Mouse (Mus musculus): ENCODE results near the gene Neurl1a. TPM values are rescaled to one million over a fixed set of nuclear protein-coding genes. Genes with fewer than 3 reads are reported as not detected.
"Not testable (repeated sequence)": the region's sequence is repeated elsewhere in the genome, so short reads cannot be mapped to it uniquely, and the experiment has no call there.

The Neurl1a gene
- polyA plus RNA-seq, 1 experiment from 2014 or later, result 15.3 TPM

- not testable (repeated sequence) for H3K4me2 ChIP-seq (ENCODE audit: low read length); H3K9ac ChIP-seq (ENCODE audit: low read depth, low read length); H3K36me3 ChIP-seq (ENCODE audit: control insufficient read depth, insufficient read depth, low read length); H3K4me3 ChIP-seq (ENCODE audit: low read depth, low read length); H3K9me3 ChIP-seq (replicated peaks; ENCODE audit: control insufficient read depth, low read length, poor library complexity, severe bottlenecking); H3K27me3 ChIP-seq (ENCODE audit: control insufficient read depth, insufficient read depth, low read depth, low read length); ATAC-seq; H3K27ac ChIP-seq (ENCODE audit: low read length); H3K4me1 ChIP-seq (ENCODE audit: control insufficient read depth, insufficient read depth, low read length)
- 45% methylated on average over 7 of the region's 7 CpGs for WGBS
Observed at GRCm38 (mm10) chr19:47139611-47140010, 39.0 kb upstream of the Neurl1a start.

GRCm38 (mm10) chr19:47142438-47142837, 36.2 kb upstream of the Neurl1a start:
- Histone ChIP-seq H3K4me1 (ENCODE audit: control insufficient read depth, insufficient read depth, low read length) (peaks cover 6% of the 10 kb centered on the region; the same call in 1 of the 2 replicates), H3K9ac (ENCODE audit: low read depth, low read length) (no peak overlapping the region), H3K4me3 (ENCODE audit: low read depth, low read length) (no peak overlapping the region), H3K27ac (ENCODE audit: low read length) (no peak overlapping the region), H3K27me3 (ENCODE audit: control insufficient read depth, insufficient read depth, low read depth, low read length) (no peaks in the 10 kb centered on the region; the same call in 1 of the 2 replicates), H3K9me3 (replicated peaks; ENCODE audit: control insufficient read depth, low read length, poor library complexity, severe bottlenecking) (no peaks in the 10 kb centered on the region), H3K36me3 (ENCODE audit: control insufficient read depth, insufficient read depth, low read length) (no peaks in the 10 kb centered on the region), H3K4me2 (ENCODE audit: low read length) (no peak overlapping the region)
- no peak for ATAC-seq
- WGBS, result 77% methylated on average over 6 of the region's 6 CpGs

- WGBS, result 92% methylated on average over 6 of the region's 6 CpGs
- no peak within 1 kb of the TSS for H3K4me3 ChIP-seq (ENCODE audit: low read depth, low read length)
Observed at GRCm38 (mm10) chr19:47144154-47144553, 34.5 kb upstream of the Neurl1a start, which contains the start of gene Calhm1. TSS of gene Calhm1 (minus strand) at chr19:47144254.

GRCm38 (mm10) chr19:47148267-47148847, 30.3 kb upstream of the Neurl1a start:
- WGBS, result 81% methylated on average over 5 of the region's 5 CpGs
- no peak overlapping the region for H3K27ac ChIP-seq (ENCODE audit: low read length)
- H3K27me3 ChIP-seq (ENCODE audit: control insufficient read depth, insufficient read depth, low read depth, low read length), result no peaks in the 10 kb centered on the region
- no peaks in the 10 kb centered on the region for H3K4me1 ChIP-seq (ENCODE audit: control insufficient read depth, insufficient read depth, low read length)
- no peak for ATAC-seq
- no peak overlapping the region for H3K9ac ChIP-seq (ENCODE audit: low read depth, low read length)
- no peak overlapping the region for H3K4me3 ChIP-seq (ENCODE audit: low read depth, low read length)
- no peak overlapping the region for H3K4me2 ChIP-seq (ENCODE audit: low read length)
- H3K36me3 ChIP-seq (ENCODE audit: control insufficient read depth, insufficient read depth, low read length), result no peaks in the 10 kb centered on the region
- no peaks in the 10 kb centered on the region for H3K9me3 ChIP-seq (replicated peaks; ENCODE audit: control insufficient read depth, low read length, poor library complexity, severe bottlenecking)

More at GRCm38 (mm10) chr19:47144154-47144553, 34.5 kb upstream of the Neurl1a start, which contains the start of gene Calhm1:
- Histone ChIP-seq H3K4me2 (ENCODE audit: low read length) (no peak within 1 kb of the TSS), H3K4me1 (ENCODE audit: control insufficient read depth, insufficient read depth, low read length) (no peaks in the 10 kb centered on the region), H3K27me3 (ENCODE audit: control insufficient read depth, insufficient read depth, low read depth, low read length) (no peaks in the 10 kb centered on the region; the same call in 1 of the 2 replicates), H3K27ac (ENCODE audit: low read length) (no peak within 1 kb of the TSS), H3K36me3 (ENCODE audit: control insufficient read depth, insufficient read depth, low read length) (no peaks in the 10 kb centered on the region), H3K9me3 (replicated peaks; ENCODE audit: control insufficient read depth, low read length, poor library complexity, severe bottlenecking) (no peaks in the 10 kb centered on the region), H3K9ac (ENCODE audit: low read depth, low read length) (no peak within 1 kb of the TSS)
- no peak for ATAC-seq

GRCm38 (mm10) chr19:47149854-47150253, 28.8 kb upstream of the Neurl1a start:
- Histone ChIP-seq H3K27me3 (ENCODE audit: control insufficient read depth, insufficient read depth, low read depth, low read length) (no peaks in the 10 kb centered on the region), H3K4me1 (ENCODE audit: control insufficient read depth, insufficient read depth, low read length) (no peaks in the 10 kb centered on the region)
- WGBS, result 82% methylated on average over 3 of the region's 4 CpGs

GRCm38 (mm10) chr19:47151332-47152061, 27.1 kb upstream of the Neurl1a start:
- 26% methylated on average over 32 of the region's 32 CpGs for WGBS
- H3K9me3 ChIP-seq (replicated peaks; ENCODE audit: control insufficient read depth, low read length, poor library complexity, severe bottlenecking), result no peaks in the 10 kb centered on the region
- no peak overlapping the region for H3K27ac ChIP-seq (ENCODE audit: low read length)
- ATAC-seq, result peak; percentile 70
- H3K27me3 ChIP-seq (ENCODE audit: control insufficient read depth, insufficient read depth, low read depth, low read length), result no peaks in the 10 kb centered on the region
- H3K4me3 ChIP-seq (ENCODE audit: low read depth, low read length), result peak overlapping the region; percentile 36
- peak overlapping the region; percentile 59 for H3K9ac ChIP-seq (ENCODE audit: low read depth, low read length)
- no peaks in the 10 kb centered on the region for H3K36me3 ChIP-seq (ENCODE audit: control insufficient read depth, insufficient read depth, low read length)
- H3K4me1 ChIP-seq (ENCODE audit: control insufficient read depth, insufficient read depth, low read length), result no peaks in the 10 kb centered on the region
- peak overlapping the region; percentile 57 for H3K4me2 ChIP-seq (ENCODE audit: low read length)

More at GRCm38 (mm10) chr19:47149854-47150253, 28.8 kb upstream of the Neurl1a start:
- Histone ChIP-seq H3K27ac (ENCODE audit: low read length) (no peak overlapping the region), H3K36me3 (ENCODE audit: control insufficient read depth, insufficient read depth, low read length) (no peaks in the 10 kb centered on the region), H3K9ac (ENCODE audit: low read depth, low read length) (no peak overlapping the region), H3K9me3 (replicated peaks; ENCODE audit: control insufficient read depth, low read length, poor library complexity, severe bottlenecking) (no peaks in the 10 kb centered on the region), H3K4me2 (ENCODE audit: low read length) (no peak overlapping the region), H3K4me3 (ENCODE audit: low read depth, low read length) (no peak overlapping the region)
- no peak for ATAC-seq

GRCm38 (mm10) chr19:47152062-47152369, 26.6 kb upstream of the Neurl1a start:
- WGBS, result 62% methylated on average over 12 of the region's 12 CpGs
- ATAC-seq, result no peak; the same call in 1 of the 2 replicates

GRCm38 (mm10) chr19:47153767-47154166, 24.9 kb upstream of the Neurl1a start:
- H3K9me3 ChIP-seq (replicated peaks; ENCODE audit: control insufficient read depth, low read length, poor library complexity, severe bottlenecking), result no peaks in the 10 kb centered on the region
- WGBS, result 92% methylated on average over 7 of the region's 7 CpGs
- no peak overlapping the region for H3K9ac ChIP-seq (ENCODE audit: low read depth, low read length)
- no peak overlapping the region for H3K27ac ChIP-seq (ENCODE audit: low read length)
- no peaks in the 10 kb centered on the region for H3K4me1 ChIP-seq (ENCODE audit: control insufficient read depth, insufficient read depth, low read length)
- no peaks in the 10 kb centered on the region for H3K27me3 ChIP-seq (ENCODE audit: control insufficient read depth, insufficient read depth, low read depth, low read length)
- no peak for ATAC-seq
- H3K36me3 ChIP-seq (ENCODE audit: control insufficient read depth, insufficient read depth, low read length), result no peaks in the 10 kb centered on the region
- H3K4me3 ChIP-seq (ENCODE audit: low read depth, low read length), result no peak overlapping the region
- H3K4me2 ChIP-seq (ENCODE audit: low read length), result no peak overlapping the region

More at GRCm38 (mm10) chr19:47152062-47152369, 26.6 kb upstream of the Neurl1a start:
- Histone ChIP-seq H3K27me3 (ENCODE audit: control insufficient read depth, insufficient read depth, low read depth, low read length) (no peaks in the 10 kb centered on the region), H3K4me2 (ENCODE audit: low read length) (peak overlapping the region; percentile 57), H3K4me3 (ENCODE audit: low read depth, low read length) (peak overlapping the region; percentile 36), H3K27ac (ENCODE audit: low read length) (no peak overlapping the region), H3K4me1 (ENCODE audit: control insufficient read depth, insufficient read depth, low read length) (no peaks in the 10 kb centered on the region), H3K9me3 (replicated peaks; ENCODE audit: control insufficient read depth, low read length, poor library complexity, severe bottlenecking) (no peaks in the 10 kb centered on the region), H3K36me3 (ENCODE audit: control insufficient read depth, insufficient read depth, low read length) (no peaks in the 10 kb centered on the region), H3K9ac (ENCODE audit: low read depth, low read length) (peak overlapping the region; percentile 59)

- Histone ChIP-seq H3K9ac (ENCODE audit: low read depth, low read length) (no peak within 1 kb of the TSS), H3K27ac (ENCODE audit: low read length) (no peak within 1 kb of the TSS), H3K4me2 (ENCODE audit: low read length) (no peak within 1 kb of the TSS), H3K4me1 (ENCODE audit: control insufficient read depth, insufficient read depth, low read length) (no peaks in the 10 kb centered on the region), H3K27me3 (ENCODE audit: control insufficient read depth, insufficient read depth, low read depth, low read length) (no peaks in the 10 kb centered on the region), H3K4me3 (ENCODE audit: low read depth, low read length) (no peak within 1 kb of the TSS), H3K36me3 (ENCODE audit: control insufficient read depth, insufficient read depth, low read length) (no peaks in the 10 kb centered on the region), H3K9me3 (replicated peaks; ENCODE audit: control insufficient read depth, low read length, poor library complexity, severe bottlenecking) (no peaks in the 10 kb centered on the region)
- WGBS, result 84% methylated on average over 11 of the region's 11 CpGs
- ATAC-seq, result no peak
Observed at GRCm38 (mm10) chr19:47157664-47158063, 21.0 kb upstream of the Neurl1a start, which contains the start of gene Calhm3. TSS of gene Calhm3 (minus strand) at chr19:47157764.

All from midbrain, embryonic 16.5 days (tissue).